Mouse (Mus musculus): Measurements from ENCODE around the gene Hlf. TPM values are rescaled to one million over a fixed set of nuclear protein-coding genes. Genes with fewer than 3 reads are reported as not detected.

Gene Hlf
- total RNA-seq, 2 experiments from 2014 or later: 11.3 TPM

GRCm38 (mm10) chr11:90371470-90372100 is 19.1 kb downstream of the Hlf start:
- DNase-seq: no peak

- no peak for DNase-seq
Measured at GRCm38 (mm10) chr11:90370789-90371291, 19.9 kb downstream of the Hlf start.

GRCm38 (mm10) chr11:90370367-90370766 is 20.3 kb downstream of the Hlf start:
- no peak for DNase-seq

GRCm38 (mm10) chr11:90369605-90370004 is 21.1 kb downstream of the Hlf start:
- DNase-seq: peak; percentile 96

GRCm38 (mm10) chr11:90369115-90369514 is 21.6 kb downstream of the Hlf start:
- peak; percentile 58 to 71 for DNase-seq

- no peak for DNase-seq
Measured at GRCm38 (mm10) chr11:90367894-90368860, 22.5 kb downstream of the Hlf start.

GRCm38 (mm10) chr11:90364865-90365264 is 25.8 kb downstream of the Hlf start:
- DNase-seq: peak in 1 of 2 experiments; percentile 58

- DNase-seq: no peak
Measured at GRCm38 (mm10) chr11:90363821-90364497, 26.7 kb downstream of the Hlf start.

- DNase-seq: peak; percentile 56 to 83
Measured at GRCm38 (mm10) chr11:90363406-90363805, 27.3 kb downstream of the Hlf start.

GRCm38 (mm10) chr11:90360536-90360935 is 30.2 kb downstream of the Hlf start:
- no peak for DNase-seq

- peak; percentile 64 to 71 for DNase-seq
Measured at GRCm38 (mm10) chr11:90358063-90358462, 32.6 kb downstream of the Hlf start.

- no peak for DNase-seq
Measured at GRCm38 (mm10) chr11:90357371-90357770, 33.3 kb downstream of the Hlf start.

GRCm38 (mm10) chr11:90356495-90357304 is 34.0 kb downstream of the Hlf start:
- peak in 1 of 2 experiments; percentile 66 for DNase-seq

- DNase-seq: no peak
Measured at GRCm38 (mm10) chr11:90356036-90356435, 34.7 kb downstream of the Hlf start.

GRCm38 (mm10) chr11:90355270-90355681 is 35.4 kb downstream of the Hlf start:
- peak; percentile 91 to 93 for DNase-seq

GRCm38 (mm10) chr11:90352696-90353095 is 38.0 kb downstream of the Hlf start:
- DNase-seq: no peak

- no peak for DNase-seq
Measured at GRCm38 (mm10) chr11:90350153-90350512, 40.6 kb downstream of the Hlf start.

GRCm38 (mm10) chr11:90349486-90350152 is 41.1 kb downstream of the Hlf start:
- no peak for DNase-seq

GRCm38 (mm10) chr11:90347667-90348459 is 42.8 kb downstream of the Hlf start:
- DNase-seq: no peak

- no peak for DNase-seq
Measured at GRCm38 (mm10) chr11:90345746-90346145, 44.9 kb downstream of the Hlf start.

Data from heart, adult 18-20 months (tissue).